Mouse (Mus musculus): ENCODE measurements around the gene Bdh1. TPM values are rescaled to one million over a fixed set of nuclear protein-coding genes. Genes with fewer than 3 reads are reported as not detected.

Gene Bdh1
- 193 and 199 TPM in 2 replicates for polyA plus RNA-seq (2012; rRNA removed)

DNA sequence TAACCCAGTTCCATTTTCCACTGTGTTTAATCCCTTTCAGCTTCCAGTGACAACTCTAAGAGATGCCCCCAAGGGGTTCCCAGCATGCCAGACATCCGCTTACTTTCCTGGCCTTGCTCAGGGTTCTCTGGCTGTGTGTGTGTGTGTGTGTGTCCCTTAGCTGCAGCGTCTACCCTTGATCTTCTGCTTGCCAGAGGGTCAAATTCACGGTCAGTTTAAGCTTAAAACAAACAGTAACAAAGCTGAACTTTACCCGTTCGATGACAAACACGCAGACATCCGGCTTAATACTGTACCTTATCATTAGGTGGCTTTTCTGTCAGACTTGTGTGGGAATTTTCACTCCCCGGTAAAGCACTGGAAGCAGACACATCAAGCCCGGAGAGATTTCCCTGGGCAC lies at the start of gene Bdh1:
Gene Bdh1, plus strand, starts transcription at position 281 of the 400 bp plus-strand sequence.

Other genes starting within 250 kb of the Bdh1 start
- 27.7 and 30.5 TPM in 2 replicates for gene Acap2, start 221.0 kb upstream of the Bdh1 start, polyA plus RNA-seq (2012; rRNA removed)
- 41.4 and 43.9 TPM in 2 replicates for gene Ppp1r2, start 147.0 kb upstream of the Bdh1 start, polyA plus RNA-seq (2012; rRNA removed)
- gene Apod, start 107.5 kb upstream of the Bdh1 start, polyA plus RNA-seq (2012; rRNA removed) = 72.0 and 72.6 TPM in 2 replicates
- 33.5 and 34.1 TPM in 2 replicates for gene Dlg1, start 241.2 kb downstream of the Bdh1 start, polyA plus RNA-seq (2012; rRNA removed)